Mouse (Mus musculus) liver, embryonic 14.5 days (tissue): ENCODE results near the gene Gm37240. TPM values are rescaled to one million over a fixed set of nuclear protein-coding genes. Genes with fewer than 3 reads are reported as not detected.

Experiments used
- ATAC-seq: fragments of 200-750 bp; cut with Nextera tagmentation; 2 replicates; pipeline ENCODE4 v1.8.0; 2017; ENCODE audit warnings: moderate number of reproducible peaks, mild to moderate bottlenecking, moderate library complexity; ENCODE audit not compliant: insufficient read depth
- DNase-seq, 3 experiments: peaks; one replicate each; pipeline ENCODE4 v3.0.0-alpha.2; 2012 to 2013; ENCODE audit warnings: low read depth in 3 of 3, low spot score in 3 of 3
- H3K27ac ChIP-seq: fragments of 300-500 bp; sonication (generic); 2 replicates; pipeline ENCODE4 v1.5.1; 2014; ENCODE audit warnings: moderate library complexity, mild to moderate bottlenecking, control low read depth, inconsistent platforms
- H3K27me3 ChIP-seq: fragments of 300-500 bp; sonication (generic); 2 replicates; pipeline ENCODE4 v1.6.1; 2014; ENCODE audit warnings: mild to moderate bottlenecking, low read length, moderate library complexity; ENCODE audit not compliant: control insufficient read depth, insufficient read depth
- H3K36me3 ChIP-seq: fragments of 300-500 bp; sonication (generic); replicated peaks from 2 replicates; pipeline ENCODE4 v1.6.1; 2014; ENCODE audit warnings: low read depth; ENCODE audit not compliant: control insufficient read depth, insufficient read depth
- H3K4me1 ChIP-seq, 2 experiments: fragments of 200-500 bp in 1 of 2; fragments of 300-500 bp in 1 of 2; sonication (generic) in 1 of 2; replicated peaks; 2 replicates each; pipeline ENCODE4 v1.6.1; 2012 to 2014; ENCODE audit warnings: antibody characterized with exemption in 1 of 2, inconsistent platforms in 1 of 2, low read length in 1 of 2; ENCODE audit not compliant: control insufficient read depth in 2 of 2, insufficient read depth in 2 of 2
- H3K4me2 ChIP-seq: fragments of 300-500 bp; sonication (generic); 2 replicates; pipeline ENCODE4 v1.6.1; 2014; ENCODE audit warnings: low read depth, mild to moderate bottlenecking, control low read depth, moderate library complexity
- H3K4me3 ChIP-seq, 2 experiments: fragments of 200-500 bp in 1 of 2; fragments of 300-500 bp in 1 of 2; sonication (generic) in 1 of 2; 2 replicates each; pipeline ENCODE4 v1.5.1; 2012 to 2014; ENCODE audit warnings: low read depth in 2 of 2, low read length in 2 of 2, mild to moderate bottlenecking in 2 of 2, control low read depth in 1 of 2, inconsistent platforms in 1 of 2, moderate library complexity in 1 of 2; ENCODE audit not compliant: insufficient read depth in 1 of 2
- H3K9ac ChIP-seq: fragments of 300-500 bp; sonication (generic); replicated peaks from 2 replicates; pipeline ENCODE4 v1.6.1; 2014; ENCODE audit warnings: mild to moderate bottlenecking, control low read depth, moderate library complexity
- H3K9me3 ChIP-seq: fragments of 300-500 bp; sonication (generic); 2 replicates; pipeline ENCODE4 v1.6.1; 2016; ENCODE audit warnings: low read length, mixed read lengths; ENCODE audit not compliant: control insufficient read depth
- CTCF ChIP-seq: IDR thresholded peaks from 2 replicates; pipeline ENCODE4 v1.5.1; 2016; ENCODE audit warnings: antibody characterized with exemption, low read depth, control low read depth
- EP300 ChIP-seq: IDR thresholded peaks from 2 replicates; pipeline ENCODE4 v1.6.1; 2016; ENCODE audit warnings: antibody characterized with exemption, low read depth
- WGBS: fragments of 180-500 bp; shearing (Covaris S2); extraction: QIAGEN DNeasy Blood & Tissue Kit; methylation state at CpG from one replicate; pipeline ENCODE4 v1.1.7; 2014; ENCODE audit not compliant: insufficient replicate concordance; 5-methylcytosine and 5-hydroxymethylcytosine counted together
- polyA plus RNA-seq, 2 experiments: library from polyadenylated mRNA; depleted of rRNA in 1 of 2; stranded (reverse) in 1 of 2; unstranded in 1 of 2; fragments of >200 nt; fragmentation: Nextera tagmentation in 1 of 2; extraction: Ambion mirVana in 1 of 2; gene quantifications; 2 replicates each; pipeline versions ENCODE4 v1.2.1 to v1.2.3; 2012 to 2014

The Gm37240 gene
- polyA plus RNA-seq, 2 experiments, result 0.03 to 0.30 TPM

- DNase-seq (peak in 1 of 3 experiments; percentile 31), ATAC-seq (no peak)
- Histone ChIP-seq H3K4me2 (no peak overlapping the region), H3K4me1 (no peaks in the 10 kb centered on the region), H3K4me3 (no peak overlapping the region), H3K36me3 (no peaks in the 10 kb centered on the region), H3K27ac (no peak overlapping the region), H3K9ac (no peak overlapping the region), H3K9me3 (no peaks in the 10 kb centered on the region), H3K27me3 (no peaks in the 10 kb centered on the region)
- no peak for TF ChIP-seq CTCF
- no peak for TF ChIP-seq EP300
- WGBS, result 24% methylated on average over 5 of the region's 5 CpGs
These were observed 1208.4 kb downstream of the Gm37240 start for GRCm38 (mm10) chr3:84678891-84679290.

- no peaks in the 10 kb centered on the region for H3K27me3 ChIP-seq
These were observed 1211.6 kb downstream of the Gm37240 start for GRCm38 (mm10) chr3:84675710-84676109.

GRCm38 (mm10) chr3:84673552-84673951 is 1213.8 kb downstream of the Gm37240 start:
- no peak for DNase-seq
- Histone ChIP-seq H3K4me3 (no peak overlapping the region), H3K9ac (no peak overlapping the region), H3K4me1 (peaks cover 0 to 4% of the 10 kb centered on the region in 2 experiments; a peak in 1 of 4 replicates), H3K4me2 (no peak overlapping the region), H3K9me3 (no peaks in the 10 kb centered on the region), H3K36me3 (no peaks in the 10 kb centered on the region), H3K27me3 (no peaks in the 10 kb centered on the region), H3K27ac (no peak overlapping the region)
- no peak for ATAC-seq
- WGBS, result 76% methylated on average over 6 of the region's 6 CpGs
- TF ChIP-seq CTCF (no peak), EP300 (no peak)

More at GRCm38 (mm10) chr3:84675710-84676109, 1211.6 kb downstream of the Gm37240 start:
- 59% methylated on average over 5 of the region's 5 CpGs for WGBS
- H3K4me2 ChIP-seq, result no peak overlapping the region
- no peaks in the 10 kb centered on the region for H3K36me3 ChIP-seq
- DNase-seq (no peak), ATAC-seq (no peak)
- TF ChIP-seq CTCF, result no peak
- no peak for TF ChIP-seq EP300
- H3K9ac ChIP-seq, result no peak overlapping the region
- no peaks in the 10 kb centered on the region for H3K9me3 ChIP-seq
- no peak overlapping the region for H3K4me3 ChIP-seq
- H3K4me1 ChIP-seq, result no peaks in the 10 kb centered on the region
- no peak overlapping the region for H3K27ac ChIP-seq

- no peak for ATAC-seq
- 75% methylated on average over 12 of the region's 12 CpGs for WGBS
- TF ChIP-seq EP300 (no peak), CTCF (no peak)
These were observed 1215.2 kb downstream of the Gm37240 start for GRCm38 (mm10) chr3:84672136-84672535.

GRCm38 (mm10) chr3:84668957-84669356 is 1218.4 kb downstream of the Gm37240 start:
- H3K4me1 ChIP-seq, result peaks cover 0 to 4% of the 10 kb centered on the region in 2 experiments; a peak in 1 of 4 replicates
- no peak overlapping the region for H3K4me3 ChIP-seq
- no peak overlapping the region for H3K9ac ChIP-seq
- TF ChIP-seq EP300 (no peak), CTCF (no peak)
- H3K36me3 ChIP-seq, result no peaks in the 10 kb centered on the region
- no peak overlapping the region for H3K4me2 ChIP-seq
- H3K27me3 ChIP-seq, result peaks cover 18% of the 10 kb centered on the region
- 41% methylated on average over 3 of the region's 3 CpGs for WGBS
- no peak for ATAC-seq
- no peaks in the 10 kb centered on the region for H3K9me3 ChIP-seq
- no peak overlapping the region for H3K27ac ChIP-seq
- no peak for DNase-seq

More at GRCm38 (mm10) chr3:84672136-84672535, 1215.2 kb downstream of the Gm37240 start:
- no peak overlapping the region for H3K4me2 ChIP-seq
- no peak overlapping the region for H3K4me3 ChIP-seq
- H3K27me3 ChIP-seq, result no peaks in the 10 kb centered on the region
- no peak for DNase-seq
- H3K9me3 ChIP-seq, result no peaks in the 10 kb centered on the region
- H3K36me3 ChIP-seq, result no peaks in the 10 kb centered on the region
- H3K9ac ChIP-seq, result no peak overlapping the region
- no peak overlapping the region for H3K27ac ChIP-seq
- peaks cover 0 to 4% of the 10 kb centered on the region in 2 experiments; a peak in 1 of 4 replicates for H3K4me1 ChIP-seq
